Mouse (Mus musculus) forebrain, embryonic 12.5 days (tissue): ENCODE measurements at regions not wholly inside any gene's neighbourhood (a gene's known extent, or its start where the extent isn't known, plus 50 kb on each side); places are given as distances from the start of the nearest gene placed in this dataset.

ENCODE experiments used
- ATAC-seq: fragments of 200-750 bp; cut with Nextera tagmentation; 2 replicates; pipeline ENCODE4 v1.8.0; 2017; ENCODE audit warnings: moderate TSS enrichment; ENCODE audit not compliant: low FRiP score
- H3K27ac ChIP-seq: fragments of 300-500 bp; sonication (generic); 2 replicates; pipeline ENCODE4 v1.5.1; 2016; ENCODE audit warnings: mild to moderate bottlenecking
- H3K27me3 ChIP-seq: fragments of 300-500 bp; sonication (generic); 2 replicates; pipeline ENCODE4 v1.6.1; 2016; ENCODE audit warnings: mild to moderate bottlenecking
- H3K36me3 ChIP-seq: fragments of 300-500 bp; sonication (generic); replicated peaks from 2 replicates; pipeline ENCODE4 v1.6.1; 2016; ENCODE audit warnings: mild to moderate bottlenecking
- H3K4me1 ChIP-seq: fragments of 300-500 bp; sonication (generic); 2 replicates; pipeline ENCODE4 v1.6.1; 2016
- H3K4me2 ChIP-seq: fragments of 300-500 bp; sonication (generic); 2 replicates; pipeline ENCODE4 v1.6.1; 2016; ENCODE audit warnings: mild to moderate bottlenecking, moderate library complexity
- H3K4me3 ChIP-seq: fragments of 300-500 bp; sonication (generic); replicated peaks from 2 replicates; pipeline ENCODE4 v1.5.1; 2016; ENCODE audit warnings: mild to moderate bottlenecking
- H3K9ac ChIP-seq: fragments of 300-500 bp; sonication (generic); 2 replicates; pipeline ENCODE4 v1.6.1; 2016; ENCODE audit warnings: mild to moderate bottlenecking
- H3K9me3 ChIP-seq: fragments of 300-500 bp; sonication (generic); 2 replicates; pipeline ENCODE4 v1.6.1; 2016

DNA sequence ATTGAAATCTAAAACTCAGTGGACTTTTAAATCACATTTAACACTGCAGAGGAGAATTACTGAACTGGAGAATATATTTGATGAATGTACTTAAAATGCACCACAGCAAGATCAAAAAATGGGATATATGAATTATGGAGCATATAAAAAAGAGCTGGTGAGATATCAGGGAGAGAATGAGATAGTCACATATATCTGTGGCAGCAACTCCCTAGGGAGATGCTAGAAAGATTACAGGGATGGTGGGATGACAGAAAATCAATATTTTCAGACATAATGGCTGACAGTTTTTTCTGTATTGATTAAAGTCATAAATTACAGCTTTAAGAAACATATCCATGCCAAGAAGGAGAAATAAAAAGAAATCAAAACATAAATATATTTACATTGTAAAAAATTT is 140.3 kb upstream of the Fundc1 start:
- Histone ChIP-seq H3K4me2 (no peak overlapping the region), H3K4me3 (no peak overlapping the region), H3K9me3 (no peaks in the 10 kb centered on the region), H3K4me1 (no peaks in the 10 kb centered on the region), H3K27ac (no peak overlapping the region), H3K27me3 (no peaks in the 10 kb centered on the region), H3K9ac (no peak overlapping the region), H3K36me3 (no peaks in the 10 kb centered on the region)
- ATAC-seq: no peak
